Mouse (Mus musculus) monocyte, adult 2 months (primary cell): ENCODE data around the gene Ift27.

ENCODE experiments used
- DNase-seq, 2 experiments: peaks; one replicate each; pipeline ENCODE4 v3.0.0; 2022; ENCODE audit warnings: low spot score in 2 of 2, low read depth in 1 of 2

Gene Ift27

DNA sequence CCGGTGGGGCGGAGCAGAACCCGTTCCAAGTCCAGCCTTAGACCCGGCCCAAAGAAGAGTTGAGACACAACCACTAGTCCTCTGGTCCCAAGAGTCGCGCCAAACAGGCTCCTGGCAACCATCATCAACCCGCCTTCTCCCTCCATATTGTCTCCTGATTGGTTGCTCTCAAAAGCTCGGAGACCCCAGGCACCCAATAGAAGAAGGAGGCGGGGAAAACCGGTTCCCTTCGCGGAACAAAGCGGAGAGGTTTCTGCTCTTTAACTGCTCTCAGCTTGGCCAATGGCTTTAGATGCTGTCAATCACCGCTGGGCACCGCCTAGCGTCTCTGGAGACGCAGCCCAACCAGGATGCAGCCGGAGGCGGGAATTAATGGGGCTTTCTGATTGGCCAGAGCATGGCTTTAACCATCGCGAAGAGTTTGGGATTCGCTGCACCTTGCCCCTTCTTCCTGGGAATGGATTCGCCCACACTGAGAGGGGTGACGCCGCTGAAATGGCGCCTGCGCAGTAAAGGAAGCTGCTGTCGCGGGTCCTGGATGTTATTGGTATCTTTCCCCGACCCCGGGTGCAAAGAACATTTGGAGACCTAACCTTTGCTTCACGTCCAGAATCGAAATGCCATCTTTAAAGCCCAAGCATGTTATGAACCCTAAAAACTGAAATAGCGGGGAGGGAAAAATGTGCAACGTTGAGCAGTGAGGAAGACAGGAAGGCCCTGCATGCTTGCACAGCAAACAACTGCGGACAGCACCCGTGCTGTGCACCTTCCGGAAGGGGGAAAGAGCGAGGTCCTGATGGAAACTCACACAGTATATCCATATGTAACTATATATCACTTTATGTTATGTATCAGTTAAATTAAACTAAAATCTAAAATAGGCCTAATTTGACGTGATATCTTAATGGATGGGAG is at the start of gene Ift27:
Gene Ift27, minus strand, starts transcription at position 136 of the 915 bp plus-strand sequence.
- DNase-seq = peak; percentile 94 to 97

DNA sequence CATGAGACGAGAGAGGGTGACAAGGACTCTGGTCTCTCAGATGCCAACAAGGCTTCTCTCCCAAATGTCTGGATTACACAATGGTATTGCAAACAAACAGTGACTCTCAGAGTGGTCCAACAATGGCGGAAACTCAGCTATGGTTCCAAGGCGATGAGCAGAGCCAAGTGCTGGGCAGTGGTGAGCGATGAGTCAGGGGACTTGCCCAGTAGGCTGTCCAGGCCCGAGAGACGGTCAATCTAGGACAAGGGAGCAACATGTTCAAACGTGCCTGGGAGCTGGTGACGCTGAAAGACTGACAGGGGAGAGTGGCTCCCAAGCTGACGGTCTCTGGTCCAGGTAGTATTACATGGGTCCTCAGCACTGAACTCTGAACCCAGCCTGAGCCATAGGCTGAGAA is 41.4 kb upstream of the Ift27 start:
- DNase-seq = no peak

DNA sequence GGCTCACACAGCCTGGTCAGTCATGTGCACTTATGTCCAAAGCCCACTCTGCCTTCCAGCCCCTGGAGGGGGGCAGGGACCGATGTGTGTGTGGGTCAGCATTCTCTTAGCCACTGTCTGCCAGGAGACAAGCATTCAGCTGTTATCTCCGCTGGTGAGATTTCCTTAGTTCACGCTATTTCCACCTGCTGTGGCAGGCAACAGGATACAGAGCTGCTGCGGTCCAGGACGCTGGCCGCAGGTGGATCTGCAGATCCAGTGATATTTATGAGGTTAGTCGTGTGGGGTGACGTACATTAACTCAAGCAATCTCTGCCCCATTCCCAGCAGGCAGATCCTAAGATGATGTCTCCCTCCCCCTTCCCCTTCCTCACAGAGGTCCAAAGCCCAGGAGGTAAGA is 37.5 kb upstream of the Ift27 start:
- no peak for DNase-seq

DNA sequence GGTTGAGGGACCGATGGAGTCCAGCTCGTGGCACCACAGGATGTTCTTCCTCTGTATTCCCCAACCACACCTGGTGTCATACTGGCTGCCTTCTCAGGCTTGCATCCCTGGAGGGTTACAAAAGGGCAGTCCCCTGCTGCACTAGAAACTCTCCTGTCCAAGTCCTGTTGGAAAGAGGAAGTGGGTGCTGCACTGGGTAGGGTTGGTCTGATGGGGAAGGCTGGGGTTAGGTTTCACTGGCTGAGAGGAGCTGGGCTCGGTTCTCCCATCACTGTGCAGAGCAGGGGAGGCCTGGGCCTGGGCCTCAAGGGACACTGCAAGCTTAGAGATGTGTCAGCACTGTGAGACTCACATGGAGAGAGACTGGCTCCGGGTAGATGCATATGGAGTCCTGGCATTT is 36.3 kb upstream of the Ift27 start:
- peak in 1 of 2 experiments; percentile 10 for DNase-seq

DNA sequence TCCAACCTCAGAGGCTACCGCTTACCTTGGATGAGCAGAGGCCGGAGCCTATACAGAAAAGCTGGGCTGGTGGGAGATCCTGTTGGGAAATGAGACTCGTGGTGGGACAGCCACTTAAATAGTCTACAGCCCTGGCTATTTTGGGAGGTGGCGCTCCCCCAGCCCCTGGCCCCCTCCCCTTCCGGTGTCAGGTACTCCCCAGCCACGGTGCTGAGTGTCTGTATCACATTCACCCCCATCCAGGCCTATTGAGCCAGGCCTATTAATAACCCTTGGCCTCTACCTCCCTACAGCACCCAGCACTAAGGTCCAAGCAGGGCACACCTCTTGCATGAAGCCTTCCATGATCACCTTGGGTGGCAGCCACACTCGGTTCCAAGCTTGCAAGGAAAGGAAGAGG is 32.4 kb upstream of the Ift27 start, which contains the start of gene Pvalb:
Gene Pvalb, minus strand, starts transcription at position 89 of the 400 bp plus-strand sequence.
- DNase-seq = no peak

DNA sequence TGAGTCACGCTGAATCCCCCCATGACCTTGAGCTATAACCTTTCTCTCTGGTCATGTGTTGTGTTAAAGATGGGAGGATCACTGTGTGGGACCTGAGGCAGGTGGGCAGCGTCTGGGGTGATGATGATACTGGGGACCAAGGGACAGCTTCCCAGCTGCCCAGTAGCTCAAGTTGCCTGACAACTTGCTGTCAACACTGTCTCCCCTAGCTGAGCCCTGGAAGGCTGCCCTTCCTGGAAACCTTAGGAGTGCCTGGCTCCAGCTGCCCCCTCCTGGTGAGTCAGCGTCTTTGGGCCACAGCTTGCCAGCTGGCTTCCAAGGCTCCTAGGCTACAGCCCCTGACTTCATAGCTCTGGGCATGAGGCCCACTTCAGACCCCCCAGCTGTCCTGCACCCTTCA is 31.3 kb upstream of the Ift27 start:
- DNase-seq = no peak

DNA sequence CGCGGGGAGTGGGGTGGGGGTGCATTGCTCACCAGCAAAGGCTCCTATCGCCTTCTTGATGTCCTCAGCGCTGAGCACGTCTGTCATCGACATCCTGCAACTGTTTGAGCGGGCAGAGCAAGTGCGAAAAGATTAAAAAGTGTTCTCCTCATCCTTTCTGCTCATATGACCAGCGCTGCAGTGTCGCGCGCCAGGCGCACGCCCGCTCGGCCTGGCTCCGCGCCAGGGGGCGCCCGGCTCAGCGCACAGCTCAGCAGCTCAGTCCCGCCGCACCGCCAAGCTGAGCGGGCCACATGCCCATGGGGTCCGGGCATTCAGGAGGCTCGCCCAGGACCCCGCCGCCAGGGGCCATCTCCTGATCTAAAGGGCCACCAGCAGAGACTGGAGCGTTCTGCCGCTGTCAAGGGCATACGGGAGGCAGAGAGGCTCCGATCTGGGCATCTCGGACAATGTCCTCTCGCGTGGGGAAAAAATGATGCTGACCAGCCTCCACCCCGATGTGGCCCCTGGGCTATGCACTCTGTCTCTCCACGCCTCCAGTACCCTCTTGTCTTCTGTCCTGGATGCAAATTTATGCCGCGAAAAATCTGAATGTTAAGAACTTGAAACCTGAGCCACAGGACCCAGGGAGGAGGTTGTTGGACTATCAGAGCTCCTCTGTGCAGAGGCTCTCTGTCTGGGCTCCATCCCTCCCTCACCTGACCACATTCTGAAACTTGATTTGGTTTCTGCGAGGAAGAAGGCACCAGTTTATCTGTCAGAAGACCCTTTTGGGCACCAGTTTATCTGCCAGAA is 30.3 kb upstream of the Ift27 start:
- DNase-seq = no peak

DNA sequence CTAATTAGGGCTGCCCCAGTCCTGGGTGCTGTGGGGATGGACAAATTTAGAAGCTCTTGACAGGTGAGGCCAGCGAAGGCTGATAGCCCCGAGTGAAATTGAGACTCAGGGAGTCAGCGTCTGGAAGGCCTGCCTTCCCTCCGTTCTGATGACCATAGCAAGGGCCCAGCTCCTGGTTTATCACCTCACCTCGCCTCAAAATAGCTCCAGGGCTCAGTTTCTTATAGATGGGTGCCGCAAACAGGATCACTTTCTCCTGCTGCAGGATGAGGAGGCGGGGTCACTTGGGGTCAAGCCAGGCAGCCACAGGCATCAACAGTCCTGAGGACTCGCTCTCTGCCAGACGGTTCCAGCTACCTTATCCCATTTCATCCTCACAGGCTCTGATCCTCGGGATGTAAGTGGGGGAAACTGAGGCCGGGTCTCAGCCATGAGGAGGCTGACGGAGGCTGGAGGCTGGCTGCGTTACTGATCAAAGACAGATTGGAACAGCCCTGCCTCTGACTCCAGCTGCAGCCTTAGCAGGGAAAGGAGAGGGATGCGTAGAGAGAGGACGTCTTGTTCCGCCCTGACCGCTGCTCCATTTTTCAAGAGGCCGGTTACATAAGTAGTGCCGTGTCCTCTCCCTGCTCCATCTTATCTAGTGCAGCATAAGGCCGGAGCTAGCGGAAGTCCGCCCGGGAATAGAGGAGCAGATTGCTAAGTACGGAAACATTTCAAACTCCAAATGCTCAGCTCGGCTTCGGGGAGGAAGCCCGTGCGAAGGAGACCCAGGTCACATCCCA is 21.4 kb upstream of the Ift27 start:
- DNase-seq = no peak

DNA sequence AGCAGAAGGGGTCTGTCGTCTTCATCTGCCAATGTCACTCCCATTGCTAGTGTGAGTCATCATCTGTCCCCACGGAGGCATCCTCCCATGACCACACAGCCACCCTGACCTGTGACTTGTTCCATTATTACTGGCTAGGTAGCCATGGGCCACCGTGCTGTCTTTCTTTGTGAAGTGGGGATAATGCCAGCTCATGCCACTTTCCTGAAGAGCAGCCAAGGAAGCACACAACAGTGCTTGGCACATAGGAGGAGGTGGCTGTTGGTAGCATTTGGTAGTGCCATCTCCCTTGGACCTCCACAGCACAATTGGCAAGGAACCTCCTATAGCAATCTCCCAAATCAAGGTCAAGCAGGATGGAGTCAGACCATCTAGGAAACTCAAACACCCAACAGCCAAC is 20.4 kb upstream of the Ift27 start:
- no peak for DNase-seq

DNA sequence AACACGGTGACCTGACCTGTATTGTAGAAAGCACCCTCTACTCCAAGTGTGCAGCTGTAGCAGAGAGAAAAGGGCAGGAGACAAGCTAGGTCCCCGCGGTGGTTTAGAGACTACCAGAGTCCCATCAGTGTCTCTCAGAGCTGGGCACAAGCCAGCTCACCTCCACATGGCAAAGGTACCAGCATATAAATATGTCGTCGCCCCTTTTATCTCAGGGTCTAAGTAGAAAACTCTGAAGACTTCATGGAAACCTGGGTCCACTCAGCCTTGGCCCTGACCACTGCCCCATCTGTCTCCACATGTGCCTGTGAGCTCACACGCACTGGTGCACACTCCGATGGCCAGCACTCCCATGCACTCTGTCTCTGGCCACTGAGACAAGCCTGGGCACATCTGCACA is 15.7 kb upstream of the Ift27 start:
- DNase-seq = no peak

DNA sequence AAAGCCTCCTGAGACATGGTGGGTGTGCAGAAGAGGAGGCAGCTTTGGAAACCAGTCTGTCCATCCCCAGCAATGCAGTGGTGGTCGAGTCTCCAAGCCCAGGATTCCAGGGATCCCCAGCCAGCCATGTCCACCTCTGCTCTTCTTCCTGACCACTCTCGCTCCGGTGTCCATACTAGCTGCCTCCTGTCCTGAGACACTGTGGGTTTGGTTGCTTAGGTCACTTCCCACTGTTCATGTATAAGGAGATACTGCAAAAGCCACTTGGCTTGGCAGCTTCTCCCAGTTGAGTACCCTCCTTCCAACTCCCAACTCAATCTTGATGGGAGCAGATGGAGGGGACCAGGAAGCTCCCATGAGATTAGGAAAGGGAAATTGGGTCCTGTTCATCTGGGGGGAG is 14.6 kb upstream of the Ift27 start:
- DNase-seq = no peak

DNA sequence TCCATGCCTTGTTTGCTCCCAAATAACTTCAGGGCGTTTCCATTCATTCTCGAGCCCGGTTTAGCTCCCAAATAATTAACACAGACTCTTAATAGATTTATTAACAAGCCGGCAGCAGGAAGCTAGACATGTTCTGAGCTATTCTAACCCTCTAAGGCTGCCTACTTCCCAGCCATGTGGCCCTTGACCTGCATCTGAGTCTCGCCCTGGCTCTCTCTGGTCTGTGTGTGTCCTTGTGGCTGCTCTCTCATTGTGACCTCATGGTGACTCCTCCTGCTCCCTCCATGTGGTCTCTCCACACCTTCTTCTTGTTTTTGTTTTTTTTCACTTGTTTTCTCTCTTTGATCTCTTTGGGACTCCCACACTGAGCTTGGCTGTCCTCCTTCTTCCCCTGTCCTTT is 13.0 kb upstream of the Ift27 start:
- DNase-seq = no peak

DNA sequence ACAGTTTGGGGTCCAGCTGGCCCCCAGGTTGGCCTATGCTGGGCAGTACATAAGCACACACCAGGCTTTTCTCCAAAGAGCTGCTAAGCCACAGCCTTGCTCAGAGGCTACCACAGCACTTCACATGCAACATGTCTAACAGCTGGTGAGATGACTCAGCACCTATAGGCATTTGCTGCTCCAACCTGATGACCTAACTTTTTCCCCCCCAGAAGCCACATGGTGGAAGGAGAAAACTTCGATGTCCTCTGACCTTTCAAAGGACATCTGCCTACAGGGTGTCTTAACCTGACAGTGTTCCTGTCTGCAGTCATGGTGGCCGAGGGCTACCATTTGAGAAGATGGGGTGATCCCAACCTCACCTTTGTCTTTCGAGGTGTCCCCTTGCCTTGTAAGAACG is 11.7 kb upstream of the Ift27 start:
- no peak for DNase-seq

DNA sequence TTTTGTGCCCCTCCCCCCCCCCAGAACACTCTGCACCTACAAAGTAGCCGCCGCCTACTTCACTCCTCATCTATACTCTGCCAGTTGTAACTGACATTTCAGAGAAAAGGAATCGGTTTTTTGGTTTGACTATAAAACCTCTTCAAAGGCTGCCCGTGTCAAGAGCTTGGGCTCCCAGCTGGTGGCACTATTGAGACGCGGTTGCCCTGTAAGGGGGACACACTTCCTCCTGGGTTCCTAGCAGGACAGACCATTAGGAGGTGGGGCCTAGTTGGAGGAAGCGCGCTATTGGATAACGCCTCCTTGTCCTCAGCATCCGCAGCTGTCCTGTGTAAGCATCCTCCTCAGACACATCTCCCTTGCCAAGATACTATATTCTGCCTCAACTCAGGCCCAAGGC is 10.9 kb upstream of the Ift27 start:
- no peak for DNase-seq

DNA sequence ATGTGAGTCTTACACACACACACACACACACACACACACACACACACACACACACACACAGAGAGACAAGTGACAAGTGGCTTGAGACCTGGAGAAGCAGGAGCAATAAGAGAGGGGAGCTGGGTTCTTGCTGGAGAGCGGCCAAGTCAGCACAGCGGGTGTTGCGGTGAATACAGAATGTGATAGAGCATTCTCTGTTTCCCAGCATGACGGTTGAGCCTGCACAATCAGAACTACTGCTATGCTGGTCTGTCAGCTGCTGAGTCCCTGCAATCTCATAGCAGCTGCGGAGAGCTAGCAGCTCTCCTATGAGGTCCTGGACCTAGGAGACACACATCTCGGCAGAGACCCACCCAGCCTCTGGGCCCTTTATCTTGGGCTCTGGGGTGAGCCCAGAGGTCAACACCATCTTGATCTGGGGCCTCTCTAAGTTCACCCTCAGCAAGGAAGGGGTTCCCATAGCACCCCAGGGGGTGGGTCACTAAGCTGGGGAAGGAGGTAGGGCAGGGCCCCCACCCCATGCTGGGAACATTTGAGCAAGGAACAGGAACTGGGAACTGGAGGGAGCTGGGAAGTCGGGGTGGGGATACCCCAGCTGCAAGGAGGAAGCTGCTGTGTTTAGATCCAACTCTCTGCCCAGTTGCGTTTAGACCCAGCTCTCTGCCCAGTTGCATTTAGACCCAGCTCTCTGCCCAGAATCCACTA is 7.9 kb upstream of the Ift27 start:
- DNase-seq = no peak

DNA sequence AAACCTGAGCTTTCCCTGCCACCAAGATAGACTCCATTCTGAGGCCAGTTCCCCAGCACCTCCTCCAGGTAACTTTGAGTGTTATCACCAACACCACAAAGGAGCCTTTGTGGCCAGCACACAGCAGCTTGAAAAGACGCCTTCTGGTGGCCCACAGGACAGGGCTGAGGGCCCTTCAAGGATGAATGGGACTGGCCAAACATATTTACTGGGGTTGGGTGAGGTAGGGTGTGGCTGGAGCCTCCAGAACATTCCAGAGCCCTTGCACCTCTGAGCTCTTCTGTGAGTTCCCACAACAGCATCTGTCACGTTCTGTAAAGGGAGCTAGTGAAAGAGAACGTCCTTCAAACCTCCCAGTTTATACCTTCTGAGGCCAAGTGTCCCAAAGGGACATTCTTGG is 5.9 kb upstream of the Ift27 start:
- no peak for DNase-seq

DNA sequence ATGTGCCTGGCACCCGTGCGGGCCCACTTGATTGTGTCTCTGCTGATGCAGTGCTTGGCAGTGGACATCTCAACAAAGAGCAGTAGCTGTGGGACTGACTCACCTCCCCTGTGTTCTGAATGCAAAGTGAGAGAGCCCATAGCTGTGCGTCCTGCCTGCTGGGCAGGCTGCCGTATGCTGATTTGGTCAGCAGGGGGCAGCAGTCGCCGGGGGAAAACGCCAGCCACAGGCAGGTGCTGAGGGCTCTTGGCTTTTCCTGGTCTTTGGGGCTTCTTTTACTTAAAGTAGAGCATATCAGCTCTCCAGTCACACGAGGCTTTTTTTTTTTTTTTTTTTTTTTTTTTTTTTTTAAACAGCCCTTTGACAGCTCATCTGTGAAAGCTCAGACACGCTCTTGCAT is 4.5 kb upstream of the Ift27 start:
- peak in 1 of 2 experiments; percentile 70 for DNase-seq

DNA sequence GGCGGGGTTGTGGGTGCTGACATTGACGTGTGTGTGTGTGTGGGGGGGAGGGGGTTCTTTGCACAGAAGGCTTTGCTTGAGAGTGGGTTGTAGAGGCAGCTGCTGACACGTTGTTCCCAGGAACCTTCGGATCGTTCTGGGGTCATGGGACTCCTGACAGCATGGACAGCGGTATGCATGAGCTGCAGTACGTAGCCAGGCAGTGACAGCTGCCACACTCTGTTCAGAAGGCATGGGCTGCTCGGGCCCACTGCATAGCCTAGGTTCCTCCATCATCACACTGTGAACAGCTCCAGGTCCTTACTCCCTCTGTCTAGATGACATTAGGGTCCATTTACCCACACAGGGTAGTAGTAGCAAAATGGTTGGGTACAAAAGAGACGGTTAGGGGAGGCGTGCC is 3.4 kb upstream of the Ift27 start:
- no peak for DNase-seq

DNA sequence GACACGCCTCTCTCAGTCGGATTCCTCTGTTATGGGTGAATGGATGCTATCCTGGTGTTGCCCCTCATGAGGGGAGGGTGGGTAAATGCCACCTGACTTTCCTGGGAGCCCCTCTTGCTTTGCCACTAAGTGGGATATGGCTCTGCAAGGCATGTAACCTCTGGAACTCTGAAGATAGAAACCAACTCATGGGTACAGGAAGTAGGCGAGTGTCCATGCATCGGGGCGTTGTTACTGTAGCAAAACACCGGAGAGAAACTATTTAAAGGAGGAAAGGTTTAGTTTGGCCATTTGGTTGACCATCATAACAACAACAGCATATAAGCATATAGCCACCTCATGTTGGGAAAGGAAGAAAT is 959 bp upstream of the Ift27 start:
- no peak for DNase-seq

DNA sequence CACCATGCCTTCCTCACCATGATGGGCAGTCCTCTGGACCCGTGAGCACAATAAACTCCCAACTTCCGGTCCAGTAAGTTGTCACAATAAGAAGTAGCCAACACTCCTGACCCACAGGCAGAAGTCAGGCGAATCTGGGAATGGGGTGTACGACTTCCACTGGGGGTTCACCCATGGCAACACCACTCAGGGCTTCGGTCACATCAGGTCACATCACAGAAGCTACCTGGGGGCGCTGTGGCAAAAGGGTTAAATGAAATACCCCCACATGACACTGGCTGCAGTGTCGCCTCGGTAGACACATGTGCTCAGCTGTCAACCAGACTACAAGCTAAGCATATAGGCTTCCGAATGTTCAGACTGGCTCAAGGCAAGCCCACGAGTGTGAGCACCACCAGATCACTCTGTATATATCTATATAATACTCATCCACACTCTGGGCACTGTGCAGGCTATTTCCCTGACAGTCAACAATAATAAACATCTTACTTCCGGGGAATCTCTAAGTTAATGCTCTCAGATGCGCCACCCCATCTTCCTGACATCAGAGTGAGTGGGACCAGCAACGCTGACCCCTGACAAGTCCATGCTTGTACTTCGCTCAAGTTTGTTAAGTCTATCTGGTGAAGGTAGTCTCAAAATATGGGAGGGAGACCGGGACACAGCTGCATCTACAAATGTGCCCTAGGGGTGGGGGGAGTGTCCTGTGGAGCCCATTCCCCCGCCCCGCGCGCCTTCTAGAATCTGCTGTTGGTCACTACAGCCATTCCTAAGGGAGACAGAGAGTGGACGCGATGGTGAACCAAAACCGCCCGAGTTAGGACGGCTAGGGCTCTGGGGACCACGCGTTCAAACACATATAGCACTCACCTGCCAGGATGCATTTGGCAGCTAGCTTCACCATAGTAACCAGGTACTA is 749 bp downstream of the Ift27 start:
- no peak for DNase-seq
